Mouse (Mus musculus) adrenal gland, adult 10 weeks (tissue): Measurements from ENCODE around the gene Ssxb5. TPM values are rescaled to one million over a fixed set of nuclear protein-coding genes. Genes with fewer than 3 reads are reported as not detected.

ENCODE experiments used
- polyA plus RNA-seq: library from polyadenylated mRNA; stranded (reverse); fragments of 350-450 nt; fragmentation: Illumina TruSeq; extraction: RNeasy Lipid Tissue Mini Kit (QIAGEN cat#74804); gene quantifications from one replicate; pipeline ENCODE4 v1.2.3, GENCODE M21; 2014; ENCODE audit warnings: low read depth, low replicate concordance

Ssxb5 gene
- not detected for polyA plus RNA-seq

GRCm38 (mm10) chrX:8803391-8803790, at the start of gene Ssxb5:
TSS of gene Ssxb5 (plus strand) at chrX:8803691.

DNA sequence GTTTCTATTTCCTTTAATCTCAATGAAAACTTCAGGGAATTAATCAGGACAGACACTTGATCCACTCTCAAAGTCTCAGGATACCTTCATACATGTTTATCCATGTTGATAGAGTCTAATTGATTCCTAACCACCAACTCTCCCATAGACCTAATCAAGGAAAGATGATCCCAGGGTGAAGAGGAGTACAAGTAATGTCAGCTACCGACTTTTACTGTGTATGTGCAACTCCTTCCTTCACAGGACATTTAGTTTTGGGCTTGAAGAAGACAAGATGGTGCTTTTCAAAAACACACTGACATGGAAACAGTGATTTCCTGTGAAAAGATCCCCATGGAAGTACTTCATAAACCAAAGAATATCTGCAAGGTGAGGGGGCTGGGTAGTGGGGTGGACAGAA, 40.2 kb downstream of the Ssxb5 start, which contains the start of gene Gm6592:
Gene Gm6592, plus strand, starts transcription at position 301 of the 400 bp plus-strand sequence.

Other genes with a start within 250 kb of the Ssxb5 start
- not detected for gene Ssxb3, start 211.9 kb upstream of the Ssxb5 start, polyA plus RNA-seq
- not detected for gene Ssxb8, start 112.8 kb upstream of the Ssxb5 start, polyA plus RNA-seq
- gene Ssx9, start 55.3 kb upstream of the Ssxb5 start, polyA plus RNA-seq, result not detected
- gene Gm6592, start 40.3 kb downstream of the Ssxb5 start, polyA plus RNA-seq, result not detected
- not detected for gene Gm5751, start 70.6 kb downstream of the Ssxb5 start, polyA plus RNA-seq
- 24.3 TPM for gene B630019K06Rik, start 88.7 kb downstream of the Ssxb5 start, polyA plus RNA-seq
- gene Fthl17b, start 159.3 kb downstream of the Ssxb5 start, polyA plus RNA-seq, result not detected
- gene Fthl17c, start 172.9 kb downstream of the Ssxb5 start, polyA plus RNA-seq, result not detected
- gene Fthl17d, start 183.1 kb downstream of the Ssxb5 start, polyA plus RNA-seq, result not detected
- not detected for gene Fthl17e, start 229.8 kb downstream of the Ssxb5 start, polyA plus RNA-seq